18 mouse cellular contexts compared by ENCODE assay signal in genomic region chr4:153603056-153603840, GRCm38 (mm10).
DNase-seq lines count a peak whose midpoint lies in the region; ATAC-seq lines count a peak whose summit lies in the region.
"Had no signal": no experiment of that assay in that cellular context is flagged by ENCODE, and none has a peak within 500 bp of the region (broad histone marks: within the 10 kb centered on the region; RNA-seq: fewer than 3 reads in every experiment).

No protein-coding gene starts in this region.

- H3K36me3 ChIP-seq in forebrain, embryonic 16.5 days (ENCODE audit: control insufficient read depth, insufficient read depth), result no peaks in the 10 kb centered on the region
- H3K36me3 ChIP-seq: embryonic facial prominence, embryonic 12.5 days; forebrain, embryonic 12.5 days; heart, embryonic 13.5 days; hindbrain, embryonic 10.5 days; neural tube, embryonic 15.5 days had no signal

- peaks cover 3% of the 10 kb centered on the region for H3K4me1 ChIP-seq in forebrain, embryonic 16.5 days (replicated peaks; ENCODE audit: control insufficient read depth, insufficient read depth, low read length)
- H3K4me1 ChIP-seq: heart, embryonic 13.5 days had no signal

- ATAC-seq in forebrain, embryonic 16.5 days, result no peak
- ATAC-seq: hindbrain, postnatal 0 days; intestine, embryonic 16.5 days had no signal

- intact Hi-C loops in gastrocnemius, postnatal 14 days (cut with DNase I; ENCODE audit: low total_unique reads), result no loop called here
- intact Hi-C loops in left cerebral cortex, postnatal 4 days (cut with DNase I), result no loop called here
- intact Hi-C loops in left cerebral cortex, postnatal 10 days (cut with DNase I), result no loop called here

- 76% methylated on average over 11 of the region's 11 CpGs for WGBS in forebrain, embryonic 16.5 days

- H3K27ac ChIP-seq in forebrain, embryonic 16.5 days (ENCODE audit: low read length), result no peak overlapping the region
- H3K27ac ChIP-seq: embryonic facial prominence, embryonic 12.5 days; forebrain, embryonic 12.5 days; heart, embryonic 13.5 days; hindbrain, embryonic 10.5 days; hindbrain, postnatal 0 days; neural tube, embryonic 15.5 days had no signal

- no peak overlapping the region for H3K9ac ChIP-seq in forebrain, embryonic 16.5 days (replicated peaks; ENCODE audit: low read depth, low read length)
- H3K9ac ChIP-seq: embryonic facial prominence, embryonic 12.5 days; forebrain, embryonic 12.5 days; heart, embryonic 13.5 days; neural tube, embryonic 15.5 days had no signal

- peak; percentile 29 for DNase-seq in adrenal gland, postnatal 10 days
- DNase-seq in adrenal gland, adult 8-10 months, result no peak
- peak; percentile 11 for DNase-seq in gastrocnemius, postnatal 25 days
- DNase-seq in gastrocnemius, postnatal 14 days, result no peak
- peak; percentile 30 for DNase-seq in left cerebral cortex, postnatal 4 days
- no peak for DNase-seq in left cerebral cortex, postnatal 10 days (ENCODE audit: extremely low spot score in 1 of 2, low spot score in 2 of 2)
- peak; percentile 23 for DNase-seq in adrenal gland, postnatal 25 days
- DNase-seq: lung, postnatal 4 days; thymus, postnatal 25 days had no signal

- no peak overlapping the region for H3K4me3 ChIP-seq in forebrain, embryonic 16.5 days (replicated peaks; ENCODE audit: low read length)
- H3K4me3 ChIP-seq: embryonic facial prominence, embryonic 12.5 days; erythroblast, embryonic 14.5 days; forebrain, embryonic 12.5 days; heart, embryonic 13.5 days; hindbrain, embryonic 10.5 days; neural tube, embryonic 15.5 days had no signal

- no peaks in the 10 kb centered on the region for H3K27me3 ChIP-seq in forebrain, embryonic 16.5 days (replicated peaks; ENCODE audit: control insufficient read depth, insufficient read depth, low read length)
- H3K27me3 ChIP-seq: embryonic facial prominence, embryonic 12.5 days; forebrain, embryonic 12.5 days; neural tube, embryonic 15.5 days had no signal

- no peaks in the 10 kb centered on the region for H3K9me3 ChIP-seq in forebrain, embryonic 16.5 days (ENCODE audit: control insufficient read depth, low read length)
- H3K9me3 ChIP-seq: embryonic facial prominence, embryonic 12.5 days; forebrain, embryonic 12.5 days; heart, embryonic 13.5 days; hindbrain, embryonic 10.5 days; neural tube, embryonic 15.5 days had no signal

- no peak overlapping the region for H3K4me2 ChIP-seq in forebrain, embryonic 16.5 days (ENCODE audit: low read length)
- H3K4me2 ChIP-seq: embryonic facial prominence, embryonic 12.5 days; forebrain, embryonic 12.5 days; heart, embryonic 13.5 days; neural tube, embryonic 15.5 days had no signal

Comparison
In these comparisons a context has a peak if more than half of its experiments do, and no peak if none do; other contexts are left out.
1. DNase-seq: peak in adrenal gland, postnatal 10 days (single experiment), gastrocnemius, postnatal 25 days (single experiment), left cerebral cortex, postnatal 4 days (single experiment) and adrenal gland, postnatal 25 days (single experiment); none in adrenal gland, adult 8-10 months (single experiment), gastrocnemius, postnatal 14 days (single experiment) and left cerebral cortex, postnatal 10 days (0 of 2).